Mouse (Mus musculus): ENCODE measurements around the gene Tmem50b. TPM values are rescaled to one million over a fixed set of nuclear protein-coding genes. Genes with fewer than 3 reads are reported as not detected.

Gene Tmem50b
- polyA plus RNA-seq, 1 experiment from 2014 or later, result 7.1 TPM

DNA sequence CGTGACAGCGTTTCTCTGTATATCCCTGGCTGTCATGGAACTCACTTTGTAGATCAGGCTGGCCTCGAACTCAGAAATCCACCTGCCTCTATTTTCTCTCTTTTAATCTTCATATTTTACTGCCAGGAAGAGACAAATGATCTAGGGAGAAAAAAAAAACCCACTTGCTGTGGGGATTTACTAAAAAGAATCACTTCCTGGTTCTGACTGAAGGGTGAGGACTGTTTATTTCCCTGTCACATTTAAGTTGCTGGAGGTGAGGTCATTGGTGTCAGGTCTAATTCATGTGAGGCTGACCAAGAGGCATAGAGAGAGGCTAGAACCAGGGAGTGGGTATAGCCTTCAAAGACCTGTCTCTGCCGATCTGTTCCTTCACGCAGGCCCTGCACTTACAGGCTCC lies 48.0 kb downstream of the Tmem50b start:
- Histone ChIP-seq H3K9me3 (replicated peaks; ENCODE audit: control insufficient read depth, low read length) (no peaks in the 10 kb centered on the region), H3K27me3 (ENCODE audit: control insufficient read depth, insufficient read depth, low read depth, low read length) (no peaks in the 10 kb centered on the region), H3K4me2 (ENCODE audit: low read depth, low read length) (no peak overlapping the region), H3K9ac (ENCODE audit: low read depth, low read length) (no peak overlapping the region), H3K36me3 (ENCODE audit: control insufficient read depth, insufficient read depth) (no peaks in the 10 kb centered on the region), H3K27ac (ENCODE audit: low read length) (no peak overlapping the region), H3K4me3 (ENCODE audit: low read depth, low read length) (no peak overlapping the region), H3K4me1 (ENCODE audit: control insufficient read depth, low read depth, low read length) (peaks cover 67% of the 10 kb centered on the region)
- 68% methylated on average over 5 of the region's 5 CpGs for WGBS (ENCODE audit: insufficient replicate concordance)
- no peak for ATAC-seq (ENCODE audit: low read depth)

DNA sequence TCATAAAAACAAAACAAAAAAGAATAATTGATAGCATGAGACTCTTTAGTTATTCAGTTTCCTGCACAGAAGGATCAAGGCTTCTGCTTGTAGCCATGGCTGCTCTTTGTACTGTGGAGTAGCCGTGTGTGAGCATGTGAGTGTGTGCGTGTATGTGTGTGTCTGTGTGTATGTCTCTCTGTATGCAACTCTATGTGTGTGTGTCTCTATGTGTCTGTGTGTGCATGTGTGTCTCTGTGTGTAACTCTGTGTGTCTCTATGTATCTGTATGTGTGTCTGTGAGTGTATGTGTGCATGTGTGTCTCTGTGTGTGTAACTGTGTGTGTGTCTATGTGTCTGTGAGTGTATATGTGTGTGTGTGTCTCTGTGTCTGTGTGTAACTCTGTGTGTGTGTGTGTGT lies 48.6 kb downstream of the Tmem50b start:
- Histone ChIP-seq H3K4me1 (ENCODE audit: control insufficient read depth, low read depth, low read length) (peaks cover 64% of the 10 kb centered on the region), H3K27ac (ENCODE audit: low read length) (peak overlapping the region; percentile 51; the same call in 1 of the 2 replicates), H3K9ac (ENCODE audit: low read depth, low read length) (peak overlapping the region; percentile 32)

DNA sequence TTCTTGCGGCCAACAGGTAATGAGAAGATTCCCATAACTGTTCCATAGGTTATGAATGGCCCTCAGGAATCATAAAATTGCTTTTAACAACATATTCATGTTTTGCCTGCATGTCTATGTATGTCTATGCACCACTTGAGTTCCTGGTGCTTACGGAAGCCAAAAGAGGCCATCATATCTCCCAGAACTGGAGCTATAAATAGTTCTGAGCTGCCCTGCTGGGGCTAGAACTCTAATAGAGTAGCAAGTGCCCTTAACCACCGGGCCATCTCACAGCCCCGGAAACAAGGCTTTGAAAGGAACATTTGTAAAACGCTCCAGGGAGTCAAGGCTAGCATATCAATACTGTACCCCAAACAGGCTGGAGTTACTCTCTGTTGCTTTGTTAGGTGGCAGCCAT lies 49.0 kb downstream of the Tmem50b start:
- Histone ChIP-seq H3K9ac (ENCODE audit: low read depth, low read length) (peak overlapping the region; percentile 32), H3K9me3 (replicated peaks; ENCODE audit: control insufficient read depth, low read length) (no peaks in the 10 kb centered on the region), H3K27ac (ENCODE audit: low read length) (peak overlapping the region; percentile 51; the same call in 1 of the 2 replicates), H3K36me3 (ENCODE audit: control insufficient read depth, insufficient read depth) (no peaks in the 10 kb centered on the region), H3K4me2 (ENCODE audit: low read depth, low read length) (peak overlapping the region; percentile 98), H3K27me3 (ENCODE audit: control insufficient read depth, insufficient read depth, low read depth, low read length) (no peaks in the 10 kb centered on the region), H3K4me3 (ENCODE audit: low read depth, low read length) (peak overlapping the region; percentile 38), H3K4me1 (ENCODE audit: control insufficient read depth, low read depth, low read length) (peaks cover 65% of the 10 kb centered on the region)
- 20% methylated on average over 5 of the region's 5 CpGs for WGBS (ENCODE audit: insufficient replicate concordance)
- no peak for ATAC-seq (ENCODE audit: low read depth)

More for the DNA sequence above, 48.6 kb downstream of the Tmem50b start:
- no peaks in the 10 kb centered on the region for H3K27me3 ChIP-seq (ENCODE audit: control insufficient read depth, insufficient read depth, low read depth, low read length)
- H3K9me3 ChIP-seq (replicated peaks; ENCODE audit: control insufficient read depth, low read length), result no peaks in the 10 kb centered on the region
- peak overlapping the region; percentile 38 for H3K4me3 ChIP-seq (ENCODE audit: low read depth, low read length)
- peak overlapping the region; percentile 98 for H3K4me2 ChIP-seq (ENCODE audit: low read depth, low read length)
- WGBS (ENCODE audit: insufficient replicate concordance), result 52% methylated on average over 2 of the region's 2 CpGs
- H3K36me3 ChIP-seq (ENCODE audit: control insufficient read depth, insufficient read depth), result no peaks in the 10 kb centered on the region
- ATAC-seq (ENCODE audit: low read depth), result no peak

DNA sequence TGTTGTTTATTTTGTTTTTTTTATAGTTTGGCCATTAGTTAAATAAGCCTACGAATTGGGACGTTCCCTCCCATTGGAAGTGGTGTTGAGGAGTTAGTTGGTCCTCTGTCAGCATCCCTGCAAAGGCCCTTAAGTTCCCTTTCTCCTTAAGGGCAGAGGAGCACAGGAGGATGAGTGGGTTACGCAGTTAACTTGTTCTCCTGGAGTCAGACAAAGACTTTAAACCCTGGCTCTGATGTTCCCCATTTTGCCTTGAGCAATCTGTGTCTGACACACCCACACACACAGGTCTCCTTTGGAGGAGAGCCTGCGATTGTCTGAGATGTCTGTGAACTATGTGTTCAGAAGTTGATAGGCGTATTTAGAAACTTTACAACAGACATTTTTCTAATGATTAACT lies 49.6 kb downstream of the Tmem50b start:
- Histone ChIP-seq H3K27me3 (ENCODE audit: control insufficient read depth, insufficient read depth, low read depth, low read length) (no peaks in the 10 kb centered on the region), H3K27ac (ENCODE audit: low read length) (peak overlapping the region; percentile 94; the same call in 1 of the 2 replicates), H3K4me1 (ENCODE audit: control insufficient read depth, low read depth, low read length) (peaks cover 67% of the 10 kb centered on the region), H3K4me2 (ENCODE audit: low read depth, low read length) (peak overlapping the region; percentile 98), H3K4me3 (ENCODE audit: low read depth, low read length) (peak overlapping the region; percentile 87), H3K9me3 (replicated peaks; ENCODE audit: control insufficient read depth, low read length) (no peaks in the 10 kb centered on the region), H3K36me3 (ENCODE audit: control insufficient read depth, insufficient read depth) (no peaks in the 10 kb centered on the region), H3K9ac (ENCODE audit: low read depth, low read length) (peak overlapping the region; percentile 93)
- ATAC-seq (ENCODE audit: low read depth), result no peak
- 23% methylated on average over 5 of the region's 5 CpGs for WGBS (ENCODE audit: insufficient replicate concordance)

DNA sequence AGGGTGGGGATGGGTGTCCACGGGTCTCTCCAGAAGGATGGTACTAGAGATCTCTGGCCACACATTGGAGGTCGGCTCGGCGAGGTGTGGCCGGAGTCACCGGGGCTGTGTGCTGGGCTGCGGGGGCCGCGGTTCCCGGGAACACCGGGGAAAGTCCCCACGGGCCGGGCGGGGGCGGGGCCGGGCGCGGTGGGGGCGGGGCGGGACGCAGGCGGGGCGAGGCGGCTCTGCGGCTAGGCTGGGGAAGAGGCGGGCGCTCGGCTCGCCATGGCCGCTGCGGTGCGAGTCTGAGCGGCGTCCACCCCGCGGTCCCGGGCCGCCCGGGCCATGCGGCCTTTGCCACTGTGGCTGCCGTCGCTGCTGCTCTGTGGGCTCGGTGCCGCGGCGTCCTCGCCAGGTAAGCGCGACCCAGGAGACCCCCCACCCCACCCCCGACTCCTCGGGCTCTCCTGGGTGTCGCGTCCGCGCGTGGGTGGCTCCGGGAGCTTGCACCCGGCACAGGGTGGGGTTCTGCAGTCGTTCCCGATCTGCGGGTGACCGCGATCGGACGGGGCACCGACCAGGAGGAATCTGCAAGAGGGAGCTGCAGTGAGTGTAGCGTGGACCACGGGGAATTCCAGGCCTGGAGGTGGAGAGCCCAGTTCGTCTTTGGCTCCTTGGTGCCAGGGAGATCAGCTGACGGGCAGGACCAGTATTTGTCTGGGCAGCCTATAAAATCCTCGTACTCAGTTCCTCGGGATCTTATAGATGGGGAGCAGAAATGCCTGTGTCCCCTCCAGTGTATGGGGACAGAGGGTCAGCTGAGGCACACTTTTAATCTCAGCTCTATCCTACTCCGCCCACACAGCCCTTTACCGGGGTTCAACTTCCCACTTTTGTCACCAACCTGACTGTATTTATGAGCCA lies 50.5 kb downstream of the Tmem50b start, which contains the start of gene Ifngr2:
Ifngr2 (plus strand) TSS at position 237 of the 906 bp plus-strand sequence.
- Histone ChIP-seq H3K4me2 (ENCODE audit: low read depth, low read length) (peak within 1 kb of the TSS; percentile 98), H3K4me3 (ENCODE audit: low read depth, low read length) (peak within 1 kb of the TSS; percentile 87), H3K9me3 (replicated peaks; ENCODE audit: control insufficient read depth, low read length) (no peaks in the 10 kb centered on the region), H3K9ac (ENCODE audit: low read depth, low read length) (peak within 1 kb of the TSS; percentile 93), H3K36me3 (ENCODE audit: control insufficient read depth, insufficient read depth) (no peaks in the 10 kb centered on the region), H3K27ac (ENCODE audit: low read length) (peak within 1 kb of the TSS; percentile 94), H3K27me3 (ENCODE audit: control insufficient read depth, insufficient read depth, low read depth, low read length) (no peaks in the 10 kb centered on the region), H3K4me1 (ENCODE audit: control insufficient read depth, low read depth, low read length) (peaks cover 69% of the 10 kb centered on the region)
- ATAC-seq (ENCODE audit: low read depth), result peak; percentile 84
- WGBS (ENCODE audit: insufficient replicate concordance), result under 1% methylated on average over 49 of the region's 74 CpGs

DNA sequence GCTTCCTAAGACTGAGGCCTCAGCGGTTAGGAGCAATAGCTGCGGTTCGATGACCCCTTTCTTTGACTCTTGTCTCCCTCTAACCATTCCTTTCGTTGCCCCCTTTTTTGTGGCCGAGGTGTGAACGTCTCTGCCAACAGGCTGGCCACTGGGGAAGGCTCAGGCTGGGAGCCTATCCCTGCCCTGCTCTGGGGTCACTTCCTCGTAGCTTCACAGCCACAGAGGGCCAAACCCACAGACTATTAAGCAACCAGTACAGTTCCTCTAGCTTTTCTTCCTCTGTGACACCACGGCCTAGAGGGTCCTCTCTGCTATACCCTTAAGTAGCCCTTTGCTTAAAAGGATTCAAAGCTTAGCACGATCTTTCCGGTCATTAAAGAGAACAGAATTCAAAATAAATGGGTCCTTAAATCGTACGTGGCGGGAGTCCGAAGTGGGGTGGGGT lies 51.2 kb downstream of the Tmem50b start:
- Histone ChIP-seq H3K4me2 (ENCODE audit: low read depth, low read length) (peak overlapping the region; percentile 98), H3K9me3 (replicated peaks; ENCODE audit: control insufficient read depth, low read length) (no peaks in the 10 kb centered on the region), H3K36me3 (ENCODE audit: control insufficient read depth, insufficient read depth) (no peaks in the 10 kb centered on the region), H3K27ac (ENCODE audit: low read length) (peak overlapping the region; percentile 94), H3K9ac (ENCODE audit: low read depth, low read length) (peak overlapping the region; percentile 93), H3K27me3 (ENCODE audit: control insufficient read depth, insufficient read depth, low read depth, low read length) (no peaks in the 10 kb centered on the region), H3K4me3 (ENCODE audit: low read depth, low read length) (peak overlapping the region; percentile 87), H3K4me1 (ENCODE audit: control insufficient read depth, low read depth, low read length) (peaks cover 69% of the 10 kb centered on the region)
- WGBS (ENCODE audit: insufficient replicate concordance), result 3% methylated on average over 14 of the region's 14 CpGs
- ATAC-seq (ENCODE audit: low read depth), result peak; percentile 30

DNA sequence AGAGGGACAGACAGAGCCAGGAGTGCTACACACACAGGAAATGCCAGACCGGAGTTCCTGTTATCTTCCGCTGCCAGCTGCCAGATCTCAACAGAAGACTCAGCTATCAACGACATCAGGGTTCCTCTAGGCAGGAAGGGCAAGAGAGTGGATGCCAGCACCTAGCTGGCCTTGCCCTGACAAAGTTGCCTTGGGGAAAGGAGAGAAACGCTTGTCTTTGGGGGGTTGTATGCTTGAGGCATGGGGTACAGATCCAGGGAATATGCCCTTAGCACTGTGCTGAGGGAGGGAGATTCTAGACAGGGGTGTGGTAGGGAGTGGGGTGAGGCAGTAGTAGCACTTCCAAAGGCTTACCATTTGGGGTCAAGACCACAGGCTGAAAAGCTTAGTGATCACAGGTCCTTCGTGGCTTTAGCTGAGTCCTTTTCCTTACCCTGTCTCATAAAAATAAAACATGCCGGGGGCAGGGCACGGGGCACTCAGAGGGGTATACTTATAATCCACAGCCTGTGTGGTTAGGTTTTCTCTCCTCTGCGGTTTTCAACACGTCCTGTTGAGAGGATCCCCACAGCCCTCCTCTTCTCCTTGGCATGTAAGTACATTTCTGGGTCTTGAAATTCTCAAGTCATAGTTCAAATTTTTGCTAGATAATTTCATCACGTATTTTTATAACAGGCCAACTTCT lies 51.9 kb downstream of the Tmem50b start:
- H3K4me1 ChIP-seq (ENCODE audit: control insufficient read depth, low read depth, low read length), result peaks cover 66% of the 10 kb centered on the region
- ATAC-seq (ENCODE audit: low read depth), result peak; percentile 73
- 12% methylated on average over 10 of the region's 10 CpGs for WGBS (ENCODE audit: insufficient replicate concordance)
- peak overlapping the region; percentile 98 for H3K4me2 ChIP-seq (ENCODE audit: low read depth, low read length)
- no peaks in the 10 kb centered on the region for H3K27me3 ChIP-seq (ENCODE audit: control insufficient read depth, insufficient read depth, low read depth, low read length)
- H3K9ac ChIP-seq (ENCODE audit: low read depth, low read length), result peak overlapping the region; percentile 93
- no peaks in the 10 kb centered on the region for H3K9me3 ChIP-seq (replicated peaks; ENCODE audit: control insufficient read depth, low read length)
- H3K4me3 ChIP-seq (ENCODE audit: low read depth, low read length), result peak overlapping the region; percentile 87
- no peaks in the 10 kb centered on the region for H3K36me3 ChIP-seq (ENCODE audit: control insufficient read depth, insufficient read depth)
- H3K27ac ChIP-seq (ENCODE audit: low read length), result peak overlapping the region; percentile 94

DNA sequence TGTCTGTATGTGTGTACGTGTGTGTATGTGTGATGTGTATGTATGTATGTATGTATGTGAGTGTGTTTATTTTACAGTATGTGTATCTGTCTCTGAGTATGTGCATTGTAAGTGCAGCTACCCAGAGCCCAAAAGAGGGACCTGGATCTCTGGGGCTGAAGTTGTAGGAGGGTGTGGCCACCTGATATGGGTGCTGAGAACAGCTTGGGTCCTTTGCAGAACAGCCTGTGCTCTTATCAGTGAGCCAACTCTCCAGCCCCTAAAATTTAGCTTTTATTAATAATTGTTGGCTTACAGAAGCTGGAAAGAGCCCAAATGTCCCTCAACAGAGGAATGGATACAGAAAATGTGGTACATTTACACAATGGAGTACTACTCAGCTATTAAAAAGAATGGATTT lies 54.0 kb downstream of the Tmem50b start:
- H3K4me1 ChIP-seq (ENCODE audit: control insufficient read depth, low read depth, low read length), result peaks cover 52% of the 10 kb centered on the region

More for the DNA sequence above, 54.0 kb downstream of the Tmem50b start:
- Histone ChIP-seq H3K27me3 (ENCODE audit: control insufficient read depth, insufficient read depth, low read depth, low read length) (no peaks in the 10 kb centered on the region), H3K4me3 (ENCODE audit: low read depth, low read length) (no peak overlapping the region), H3K27ac (ENCODE audit: low read length) (no peak overlapping the region), H3K36me3 (ENCODE audit: control insufficient read depth, insufficient read depth) (no peaks in the 10 kb centered on the region), H3K9ac (ENCODE audit: low read depth, low read length) (no peak overlapping the region), H3K4me2 (ENCODE audit: low read depth, low read length) (no peak overlapping the region), H3K9me3 (replicated peaks; ENCODE audit: control insufficient read depth, low read length) (no peaks in the 10 kb centered on the region)
- ATAC-seq (ENCODE audit: low read depth), result no peak
- WGBS (ENCODE audit: insufficient replicate concordance), result 88% methylated on average over 1 of the region's 1 CpGs
